Mouse (Mus musculus) stomach, postnatal 0 days (tissue): ENCODE measurements at regions not wholly inside any gene's neighbourhood (a gene's known extent, or its start where the extent isn't known, plus 50 kb on each side); places are given as distances from the start of the nearest gene placed in this dataset.

ENCODE experiments used
- CTCF ChIP-seq: IDR thresholded peaks from 2 replicates; pipeline ENCODE4 v1.5.1; 2016; ENCODE audit warnings: antibody characterized with exemption, low read depth, mild to moderate bottlenecking, moderate library complexity
- EP300 ChIP-seq: optimal IDR thresholded peaks from 2 replicates; pipeline ENCODE3; 2016; ENCODE audit warnings: antibody characterized with exemption

DNA sequence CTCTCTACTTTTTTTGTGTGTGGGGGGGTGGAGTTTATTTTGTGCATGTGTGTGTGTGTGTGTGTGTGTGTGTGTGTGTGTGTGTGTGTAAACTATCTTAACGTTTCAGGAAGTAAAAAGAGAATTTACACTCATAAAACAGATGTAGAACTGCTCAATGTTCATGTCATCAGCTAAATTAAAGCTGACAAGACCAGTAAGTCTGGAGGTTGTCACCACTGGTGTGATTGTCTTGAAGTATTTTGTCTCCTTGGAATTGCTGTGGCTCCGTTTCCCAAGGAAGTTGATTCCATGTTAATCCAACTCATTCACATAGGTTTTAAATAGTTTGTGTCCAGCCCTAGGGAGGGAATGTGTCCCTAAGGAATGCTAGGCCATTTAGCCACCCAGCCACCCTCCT is 374.1 kb upstream of the Itga1 start:
- no peak for TF ChIP-seq CTCF
- no peak for TF ChIP-seq EP300
